Mouse (Mus musculus): ENCODE measurements around the gene Mylpf. TPM values are rescaled to one million over a fixed set of nuclear protein-coding genes. Genes with fewer than 3 reads are reported as not detected.

The Mylpf gene
- polyA plus RNA-seq, 1 experiment, result 39.4 TPM

DNA sequence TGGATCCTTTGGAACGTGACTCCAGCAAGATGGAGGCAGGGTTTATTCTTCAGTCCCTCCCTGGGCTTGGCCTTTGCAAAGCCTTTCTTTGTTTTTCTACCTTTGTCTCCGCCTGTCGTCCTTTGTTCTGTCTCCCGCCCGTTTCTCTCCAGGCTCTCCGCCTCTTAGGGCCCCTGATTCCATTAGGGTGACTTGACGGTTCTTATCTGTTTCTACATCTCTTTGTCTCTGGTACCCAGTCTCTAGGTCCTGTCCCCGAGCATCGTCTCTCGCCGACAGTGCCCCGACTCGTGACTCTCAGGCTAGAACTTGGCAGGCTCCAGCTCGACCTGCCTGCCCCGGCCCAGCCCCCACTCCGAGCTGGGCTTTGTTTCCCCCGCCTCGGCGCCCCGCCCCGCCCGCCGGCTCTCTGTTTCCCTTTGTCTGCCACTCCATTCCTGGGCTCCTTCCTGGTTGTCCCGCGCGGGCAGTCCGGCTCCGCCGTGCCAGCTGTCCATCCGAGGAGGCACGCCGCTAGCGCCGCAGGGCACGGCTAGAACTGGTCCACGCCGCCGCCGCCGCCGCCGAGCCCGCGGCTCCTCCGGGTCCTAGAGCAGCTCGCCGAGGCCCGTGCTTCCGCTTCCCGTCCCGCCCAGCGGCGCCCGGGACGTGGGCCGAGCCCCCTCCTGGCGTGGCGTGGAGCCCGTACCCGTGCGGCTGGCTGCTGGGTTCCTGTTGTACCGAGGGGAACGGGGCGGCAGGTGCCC is 24.1 kb downstream of the Mylpf start, which contains the start of the genes Zfp553 and Sept1:
Gene Zfp553 (plus strand): TSS at position 440 of the 746 bp plus-strand sequence.
Gene Sept1 (minus strand): TSS at position 509 of the 746 bp plus-strand sequence.
- Histone ChIP-seq H3K4me3 (ENCODE audit: insufficient read depth, poor library complexity, severe bottlenecking) (peak within 1 kb of the TSS; percentile 80), H3K79me2 (ENCODE audit: control insufficient read depth, insufficient read depth) (peaks cover 64% of the 10 kb centered on the region), H3ac (ENCODE audit: control insufficient read depth, insufficient read length, low read depth) (peak within 1 kb of the TSS; percentile 76), H3K27me3 (ENCODE audit: control insufficient read depth, insufficient read depth, insufficient read length) (no peaks in the 10 kb centered on the region), H3K36me3 (ENCODE audit: control insufficient read depth, insufficient read depth) (peaks cover 37% of the 10 kb centered on the region), H3K79me3 (ENCODE audit: low read depth) (peaks cover 43% of the 10 kb centered on the region)
- TF ChIP-seq FOSL1 (IDR thresholded peaks at IDR 0.05; ENCODE audit: insufficient read depth, low read length, poor library complexity, severe bottlenecking) (no peak), MYOG (IDR thresholded peaks at IDR 0.05; ENCODE audit: control insufficient read depth, extremely low read depth, insufficient read length) (no peak), MAX (IDR thresholded peaks at IDR 0.05) (no peak), CTCF (IDR thresholded peaks at IDR 0.05; ENCODE audit: control insufficient read depth, insufficient read depth, insufficient read length) (no peak), CEBPB (IDR thresholded peaks at IDR 0.05; ENCODE audit: low read depth) (no peak), USF1 (IDR thresholded peaks at IDR 0.05; ENCODE audit: low read depth) (no peak), MYOD1 (IDR thresholded peaks at IDR 0.05; ENCODE audit: control insufficient read depth, insufficient read length, low read depth) (no peak)

DNA sequence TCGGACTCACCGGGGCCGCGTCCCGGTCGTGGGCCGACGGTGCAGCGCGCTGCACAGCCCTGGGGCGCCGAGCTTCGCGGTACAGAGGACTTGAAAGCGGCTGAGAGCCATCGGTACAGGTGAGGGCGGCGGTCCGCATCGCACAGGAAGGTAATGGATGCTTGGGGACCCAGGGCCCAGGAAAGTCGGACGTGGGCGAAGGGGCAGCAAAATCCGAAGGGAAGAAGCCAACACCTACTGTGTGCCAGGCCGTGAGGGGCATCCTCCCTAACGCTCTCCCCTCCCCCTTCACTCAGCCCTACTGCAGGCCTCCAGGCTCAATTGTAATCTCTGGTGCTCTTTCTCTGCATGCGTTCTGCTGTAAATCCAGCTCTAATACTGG is 24.7 kb downstream of the Mylpf start:
- TF ChIP-seq USF1 (IDR thresholded peaks at IDR 0.05; ENCODE audit: low read depth) (no peak), MYOG (IDR thresholded peaks at IDR 0.05; ENCODE audit: control insufficient read depth, extremely low read depth, insufficient read length) (no peak), MYOD1 (IDR thresholded peaks at IDR 0.05; ENCODE audit: control insufficient read depth, insufficient read length, low read depth) (no peak), MAX (IDR thresholded peaks at IDR 0.05) (no peak), CEBPB (IDR thresholded peaks at IDR 0.05; ENCODE audit: low read depth) (no peak), FOSL1 (IDR thresholded peaks at IDR 0.05; ENCODE audit: insufficient read depth, low read length, poor library complexity, severe bottlenecking) (no peak), CTCF (IDR thresholded peaks at IDR 0.05; ENCODE audit: control insufficient read depth, insufficient read depth, insufficient read length) (no peak)
- Histone ChIP-seq H3ac (ENCODE audit: control insufficient read depth, insufficient read length, low read depth) (peak overlapping the region; percentile 76), H3K27me3 (ENCODE audit: control insufficient read depth, insufficient read depth, insufficient read length) (no peaks in the 10 kb centered on the region), H3K79me2 (ENCODE audit: control insufficient read depth, insufficient read depth) (peaks cover 64% of the 10 kb centered on the region), H3K36me3 (ENCODE audit: control insufficient read depth, insufficient read depth) (peaks cover 42% of the 10 kb centered on the region), H3K4me3 (ENCODE audit: insufficient read depth, poor library complexity, severe bottlenecking) (peak overlapping the region; percentile 80), H3K79me3 (ENCODE audit: low read depth) (peaks cover 43% of the 10 kb centered on the region)

GRCm38 (mm10) chr7:127233765-127234164 is 25.1 kb downstream of the Mylpf start:
- H3K79me3 ChIP-seq (ENCODE audit: low read depth), result peaks cover 43% of the 10 kb centered on the region
- TF ChIP-seq CTCF (IDR thresholded peaks at IDR 0.05; ENCODE audit: control insufficient read depth, insufficient read depth, insufficient read length), result no peak
- TF ChIP-seq CEBPB (IDR thresholded peaks at IDR 0.05; ENCODE audit: low read depth), result no peak
- no peak for TF ChIP-seq FOSL1 (IDR thresholded peaks at IDR 0.05; ENCODE audit: insufficient read depth, low read length, poor library complexity, severe bottlenecking)
- TF ChIP-seq MAX (IDR thresholded peaks at IDR 0.05), result no peak
- TF ChIP-seq MYOD1 (IDR thresholded peaks at IDR 0.05; ENCODE audit: control insufficient read depth, insufficient read length, low read depth), result no peak
- H3K79me2 ChIP-seq (ENCODE audit: control insufficient read depth, insufficient read depth), result peaks cover 64% of the 10 kb centered on the region
- H3K4me3 ChIP-seq (ENCODE audit: insufficient read depth, poor library complexity, severe bottlenecking), result peak overlapping the region; percentile 80
- peaks cover 45% of the 10 kb centered on the region for H3K36me3 ChIP-seq (ENCODE audit: control insufficient read depth, insufficient read depth)
- peak overlapping the region; percentile 47 for H3ac ChIP-seq (ENCODE audit: control insufficient read depth, insufficient read length, low read depth)
- no peaks in the 10 kb centered on the region for H3K27me3 ChIP-seq (ENCODE audit: control insufficient read depth, insufficient read depth, insufficient read length)

DNA sequence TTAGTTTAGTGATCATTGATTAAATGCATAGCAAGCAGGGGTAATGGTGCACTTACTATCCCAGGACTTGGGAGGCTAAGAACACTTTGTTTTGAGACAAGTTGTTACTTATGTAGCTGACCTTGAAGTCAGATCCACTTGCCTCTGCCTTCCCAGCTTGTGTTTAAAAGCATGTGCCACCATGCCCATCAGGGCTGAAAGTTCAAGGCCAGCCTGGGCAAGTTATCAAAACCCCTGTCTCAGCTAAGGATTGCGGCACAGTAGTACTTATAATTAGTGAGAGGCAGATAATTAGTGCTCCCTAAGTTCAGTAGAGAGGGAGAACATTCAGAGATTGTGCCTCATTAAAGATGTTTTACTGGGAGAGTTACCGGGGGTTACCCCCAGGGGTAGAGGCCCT is 26.1 kb downstream of the Mylpf start:
- H3K79me3 ChIP-seq (ENCODE audit: low read depth), result peaks cover 43% of the 10 kb centered on the region
- H3K27me3 ChIP-seq (ENCODE audit: control insufficient read depth, insufficient read depth, insufficient read length), result no peaks in the 10 kb centered on the region
- TF ChIP-seq CEBPB (IDR thresholded peaks at IDR 0.05; ENCODE audit: low read depth) (no peak), MYOD1 (IDR thresholded peaks at IDR 0.05; ENCODE audit: control insufficient read depth, insufficient read length, low read depth) (no peak), MYOG (IDR thresholded peaks at IDR 0.05; ENCODE audit: control insufficient read depth, extremely low read depth, insufficient read length) (no peak), USF1 (IDR thresholded peaks at IDR 0.05; ENCODE audit: low read depth) (no peak), MAX (IDR thresholded peaks at IDR 0.05) (no peak), FOSL1 (IDR thresholded peaks at IDR 0.05; ENCODE audit: insufficient read depth, low read length, poor library complexity, severe bottlenecking) (no peak)
- H3K79me2 ChIP-seq (ENCODE audit: control insufficient read depth, insufficient read depth), result peaks cover 64% of the 10 kb centered on the region
- peaks cover 45% of the 10 kb centered on the region for H3K36me3 ChIP-seq (ENCODE audit: control insufficient read depth, insufficient read depth)
- no peak overlapping the region for H3K4me3 ChIP-seq (ENCODE audit: insufficient read depth, poor library complexity, severe bottlenecking)
- H3ac ChIP-seq (ENCODE audit: control insufficient read depth, insufficient read length, low read depth), result no peak overlapping the region

GRCm38 (mm10) chr7:127243361-127243867 is 34.7 kb downstream of the Mylpf start:
- no peak overlapping the region for H3K4me3 ChIP-seq (ENCODE audit: insufficient read depth, poor library complexity, severe bottlenecking)

More at GRCm38 (mm10) chr7:127243361-127243867, 34.7 kb downstream of the Mylpf start:
- Histone ChIP-seq H3K27me3 (ENCODE audit: control insufficient read depth, insufficient read depth, insufficient read length) (no peaks in the 10 kb centered on the region), H3K79me2 (ENCODE audit: control insufficient read depth, insufficient read depth) (peaks cover 19% of the 10 kb centered on the region), H3K79me3 (ENCODE audit: low read depth) (peaks cover 16% of the 10 kb centered on the region), H3ac (ENCODE audit: control insufficient read depth, insufficient read length, low read depth) (no peak overlapping the region), H3K36me3 (ENCODE audit: control insufficient read depth, insufficient read depth) (peaks cover 8% of the 10 kb centered on the region)
- TF ChIP-seq CEBPB (IDR thresholded peaks at IDR 0.05; ENCODE audit: low read depth) (no peak), MYOG (IDR thresholded peaks at IDR 0.05; ENCODE audit: control insufficient read depth, extremely low read depth, insufficient read length) (no peak), MYOD1 (IDR thresholded peaks at IDR 0.05; ENCODE audit: control insufficient read depth, insufficient read length, low read depth) (no peak), MAX (IDR thresholded peaks at IDR 0.05) (no peak), FOSL1 (IDR thresholded peaks at IDR 0.05; ENCODE audit: insufficient read depth, low read length, poor library complexity, severe bottlenecking) (no peak), USF1 (IDR thresholded peaks at IDR 0.05; ENCODE audit: low read depth) (no peak), CTCF (IDR thresholded peaks at IDR 0.05; ENCODE audit: control insufficient read depth, insufficient read depth, insufficient read length) (no peak)

All from C2C12 (cell line).